Mouse (Mus musculus): ENCODE data around the gene Olfr473.
"Not testable (repeated sequence)": the region's sequence is repeated elsewhere in the genome, so short reads cannot be mapped to it uniquely, and the experiment has no call there.

The Olfr473 gene

GRCm38 (mm10) chr7:107930146-107930545 lies at the start of gene Olfr473:
Gene Olfr473, plus strand, starts transcription at chr7:107930446.
- no peak for DNase-seq (ENCODE audit: low spot score)

GRCm38 (mm10) chr7:107897602-107898001 lies 32.6 kb upstream of the Olfr473 start, which contains the start of gene Olfr472:
Gene Olfr472, plus strand, starts transcription at chr7:107897902.
- no peak for DNase-seq (ENCODE audit: low spot score)

GRCm38 (mm10) chr7:107952539-107952938 lies 22.3 kb downstream of the Olfr473 start:
- DNase-seq (ENCODE audit: low spot score), result not testable (repeated sequence)

- no peak for DNase-seq (ENCODE audit: low spot score)
Measured at GRCm38 (mm10) chr7:107954343-107954742, 24.1 kb downstream of the Olfr473 start, which contains the start of gene Olfr474. Gene Olfr474, plus strand, starts transcription at chr7:107954643.

GRCm38 (mm10) chr7:107964503-107964902 lies 34.3 kb downstream of the Olfr473 start, which contains the start of gene Olfr476:
Gene Olfr476, plus strand, starts transcription at chr7:107964803.
- no peak for DNase-seq (ENCODE audit: low spot score)
